Mouse (Mus musculus): Measurements from ENCODE around the gene Fam228b. TPM values are rescaled to one million over a fixed set of nuclear protein-coding genes. Genes with fewer than 3 reads are reported as not detected.
A peak's percentile ranks its signal among the peaks of the same experiment; 100 is the strongest.
"Not testable (repeated sequence)": the region's sequence is repeated elsewhere in the genome, so short reads cannot be mapped to it uniquely, and the experiment has no call there.

Gene Fam228b
- total RNA-seq (2021), result 10 to 100 TPM; 19.5 to 25.1 TPM
- long read RNA-seq, partial matches to known transcripts, result 0 of 9 reads
- long read RNA-seq, other reads (novel, unspliced or antisense), result 5 of 9 reads

DNA sequence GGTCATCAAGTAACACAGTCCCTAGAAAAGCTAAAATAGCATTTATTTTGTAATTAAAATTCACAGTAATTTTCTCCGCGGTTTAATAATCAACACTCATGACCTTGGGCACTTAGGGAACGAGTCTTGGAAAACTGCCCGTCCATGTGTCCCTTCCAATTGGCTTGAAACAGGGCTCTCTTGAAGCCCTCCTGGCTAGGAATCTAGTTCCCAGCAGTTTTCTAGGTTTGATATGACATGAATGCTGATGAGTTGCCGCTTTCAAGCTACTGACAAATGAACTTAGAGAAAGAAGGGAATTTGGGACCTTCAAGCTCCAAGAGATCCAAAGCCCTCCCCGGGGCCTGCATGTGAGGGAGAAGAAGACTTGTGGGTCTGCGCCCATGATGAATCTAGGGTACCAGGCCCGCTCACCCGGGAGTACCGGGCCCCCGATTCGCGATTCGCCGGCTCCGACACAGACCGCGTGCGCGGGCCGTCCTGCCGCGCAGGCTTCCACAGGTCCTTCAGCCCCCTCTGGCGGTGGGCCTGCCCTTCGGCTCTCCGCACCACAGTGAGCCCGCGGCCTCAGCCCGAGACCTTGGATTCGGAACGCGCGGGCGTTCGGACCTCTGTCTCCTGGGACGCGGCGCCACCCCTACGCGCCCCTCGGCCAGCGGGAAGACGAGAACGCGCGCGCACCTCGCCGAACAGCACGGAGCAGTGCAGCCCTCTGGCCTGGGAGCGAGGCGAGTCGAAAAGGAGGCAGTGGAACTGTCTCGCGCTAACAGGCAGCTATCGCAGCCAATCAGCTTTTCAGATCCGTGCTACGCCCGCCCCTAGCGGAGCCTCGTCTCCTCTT, at the start of gene Fam228b, which contains the start of gene Pfn4:
TSS of gene Fam228b (minus strand) at position 776 of the 841 bp plus-strand sequence.
TSS of gene Pfn4 (plus strand) at position 531 of the 841 bp plus-strand sequence.
- peak; percentile 99 for DNase-seq (ENCODE audit: low spot score in 2 of 2)

DNA sequence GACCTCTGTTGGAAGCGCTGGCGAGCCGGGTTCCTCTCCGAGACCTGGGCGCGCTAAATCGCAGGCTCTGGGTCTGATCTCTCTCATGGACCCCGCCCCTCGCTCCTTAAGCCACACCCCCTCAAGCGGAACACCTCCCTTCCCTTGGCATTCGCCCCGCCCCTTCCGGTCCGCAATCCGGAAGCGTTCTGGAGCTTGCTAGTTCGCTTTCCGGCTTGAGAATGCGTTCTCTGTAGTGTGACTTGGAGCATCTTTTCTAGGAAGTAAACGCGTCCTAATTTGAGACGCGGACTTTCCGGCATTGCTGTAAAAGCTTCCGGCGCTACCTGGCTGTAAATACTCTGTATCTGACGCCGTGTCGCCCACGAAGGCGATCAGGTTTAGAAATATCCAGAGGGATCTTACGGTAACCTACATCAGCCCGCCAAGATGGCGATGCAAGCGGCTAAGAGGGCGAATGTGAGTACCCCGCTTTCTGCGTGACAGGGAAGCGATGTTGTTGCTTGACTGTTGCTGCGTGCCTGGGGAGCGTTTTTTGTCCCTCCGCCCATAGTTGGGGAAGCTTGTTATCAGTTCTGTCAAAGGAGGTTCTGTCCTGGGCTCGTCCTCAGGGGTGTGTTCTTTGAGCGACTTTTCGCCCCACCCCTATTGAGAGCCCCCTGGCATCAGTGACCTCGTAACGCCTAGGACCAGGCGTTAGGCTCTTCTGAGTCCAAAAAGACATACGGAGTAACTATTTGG, 48.5 kb upstream of the Fam228b start, which contains the start of gene Sf3b6:
TSS of gene Sf3b6 (plus strand) at position 184 of the 741 bp plus-strand sequence.
- peak; percentile 98 to 99 for DNase-seq (ENCODE audit: low spot score in 2 of 2)

DNA sequence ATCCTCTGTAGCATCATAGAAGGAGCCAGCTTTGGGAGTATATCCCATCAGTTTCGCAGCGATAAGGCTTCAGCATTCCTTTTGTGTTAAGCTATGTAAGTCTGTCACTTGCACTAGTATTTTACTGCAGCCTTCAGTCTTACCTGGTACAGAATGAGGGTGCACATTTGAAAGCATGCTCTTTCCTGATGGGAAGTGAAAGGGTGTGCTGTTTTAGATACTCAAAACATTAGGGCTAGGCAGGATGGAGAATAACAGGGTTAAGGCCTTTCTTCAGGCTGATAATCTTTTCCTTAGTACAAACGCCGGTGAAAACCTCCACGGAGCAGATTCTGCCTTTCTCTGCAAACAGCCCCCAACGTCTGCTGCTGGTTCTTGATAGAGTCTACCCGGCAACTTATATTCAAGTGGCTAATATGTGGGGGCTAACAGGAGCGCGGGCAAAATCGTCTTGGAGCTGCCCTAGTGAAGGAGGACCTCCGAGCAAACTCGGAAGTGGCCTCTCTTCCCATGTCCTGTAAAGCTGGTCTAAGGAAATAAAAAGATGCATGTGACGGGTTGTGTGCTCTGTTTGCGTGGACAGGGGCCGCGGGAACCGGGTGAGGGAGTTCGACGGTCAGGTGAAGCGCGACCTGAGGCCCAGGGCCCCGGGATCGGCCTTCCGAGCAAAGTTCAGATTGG, 47.8 kb upstream of the Fam228b start:
- DNase-seq (ENCODE audit: low spot score in 2 of 2), result no peak

DNA sequence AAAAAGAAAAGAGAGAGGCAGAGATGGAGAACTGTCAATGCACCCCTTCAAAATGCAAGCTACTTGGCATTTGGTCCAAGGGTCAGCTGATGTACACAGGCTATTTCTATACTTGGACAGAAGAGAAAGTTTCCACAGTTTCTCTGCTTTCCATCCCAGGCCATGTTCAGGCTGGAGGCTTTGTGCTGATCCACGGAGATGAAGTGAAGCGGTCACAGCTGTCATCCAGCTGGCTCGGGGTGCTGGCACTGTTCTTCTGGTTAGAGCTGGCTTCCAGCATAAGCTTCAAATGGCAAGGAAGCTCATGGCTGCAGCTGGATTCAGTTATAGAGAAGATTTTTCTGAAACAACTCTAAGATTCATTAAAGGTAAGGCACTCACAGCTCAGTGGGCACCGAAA, 44.6 kb upstream of the Fam228b start:
- no peak for DNase-seq (ENCODE audit: low spot score in 2 of 2)

DNA sequence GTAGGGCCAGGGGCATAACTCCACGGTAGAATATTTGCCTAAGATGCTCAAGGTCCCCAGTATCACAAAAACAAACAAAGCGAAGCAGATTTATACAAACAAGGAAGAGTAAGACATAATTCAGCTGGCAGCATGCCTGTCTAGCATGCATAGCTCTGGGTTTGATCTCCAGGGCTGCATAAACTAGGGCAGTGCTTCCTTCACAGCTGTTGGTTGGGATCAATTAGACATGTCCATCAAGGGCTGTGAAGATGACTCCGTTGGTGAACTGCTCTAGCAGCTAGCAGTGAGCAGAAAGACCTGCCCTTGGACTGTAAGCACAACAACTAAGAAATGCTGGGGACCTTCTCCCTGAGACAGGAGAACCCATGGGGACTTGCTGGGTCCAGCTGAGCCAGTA, 42.6 kb upstream of the Fam228b start:
- DNase-seq (ENCODE audit: low spot score in 2 of 2), result no peak

DNA sequence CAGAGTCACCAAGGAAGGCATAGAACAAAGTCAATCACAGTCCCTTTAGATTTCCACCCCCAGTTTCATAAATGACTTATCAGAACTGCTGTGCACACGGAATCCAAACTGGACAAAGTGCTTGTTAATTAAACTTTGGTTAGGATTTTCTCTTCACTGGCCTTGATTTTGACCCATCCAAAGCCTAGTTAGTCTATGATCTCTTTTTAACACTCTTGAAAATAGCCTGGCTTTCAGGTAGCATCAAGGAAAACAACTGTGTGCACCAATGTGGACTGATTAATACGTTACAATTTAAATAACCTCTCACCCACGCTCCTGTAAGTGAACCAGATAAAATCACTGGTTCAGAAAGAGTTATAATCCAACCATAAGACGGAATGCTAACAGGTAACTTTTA, 42.0 kb upstream of the Fam228b start:
- DNase-seq (ENCODE audit: low spot score in 2 of 2), result no peak

DNA sequence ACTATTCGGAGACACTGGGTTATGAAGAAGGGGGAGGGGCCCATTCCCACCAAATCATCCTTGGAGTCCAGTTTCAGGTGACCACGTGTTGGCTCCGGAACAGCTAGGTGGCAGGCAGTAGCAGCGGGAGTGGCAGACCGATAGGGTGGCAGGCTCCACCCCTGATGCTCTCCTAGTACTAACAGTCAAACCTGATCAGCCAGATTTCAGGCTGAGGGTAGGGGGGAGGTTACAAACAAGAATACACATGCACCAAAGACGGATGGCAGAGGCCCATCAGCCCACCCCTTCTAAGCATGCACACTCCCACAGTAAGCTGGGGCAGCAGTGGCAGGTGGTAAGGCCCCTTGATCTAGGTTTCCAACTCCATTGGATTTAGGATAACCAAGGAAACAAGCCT, 28.4 kb upstream of the Fam228b start:
- not testable (repeated sequence) for DNase-seq (ENCODE audit: low spot score in 2 of 2)

DNA sequence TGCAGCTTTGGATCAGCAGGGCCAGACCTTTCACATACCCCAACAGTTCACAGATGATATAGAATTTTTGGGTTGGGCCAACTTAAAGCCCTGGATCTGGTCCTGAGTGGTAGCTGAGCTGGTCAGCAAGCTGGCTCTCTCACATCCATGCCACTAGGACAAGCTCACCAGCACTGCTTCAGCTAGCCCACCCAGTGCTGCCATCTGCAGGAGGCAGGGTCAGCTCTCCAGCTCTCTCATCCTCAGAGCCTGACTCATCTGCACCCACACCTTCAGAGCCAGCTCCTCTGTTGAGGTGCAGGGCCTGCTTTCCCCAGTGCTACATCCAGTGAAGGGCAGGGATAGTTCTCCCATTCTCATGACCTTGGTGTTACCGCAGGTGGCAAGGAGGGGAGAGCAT, 24.7 kb upstream of the Fam228b start:
- DNase-seq (ENCODE audit: low spot score in 2 of 2), result peak in 1 of 2 experiments; percentile 54

DNA sequence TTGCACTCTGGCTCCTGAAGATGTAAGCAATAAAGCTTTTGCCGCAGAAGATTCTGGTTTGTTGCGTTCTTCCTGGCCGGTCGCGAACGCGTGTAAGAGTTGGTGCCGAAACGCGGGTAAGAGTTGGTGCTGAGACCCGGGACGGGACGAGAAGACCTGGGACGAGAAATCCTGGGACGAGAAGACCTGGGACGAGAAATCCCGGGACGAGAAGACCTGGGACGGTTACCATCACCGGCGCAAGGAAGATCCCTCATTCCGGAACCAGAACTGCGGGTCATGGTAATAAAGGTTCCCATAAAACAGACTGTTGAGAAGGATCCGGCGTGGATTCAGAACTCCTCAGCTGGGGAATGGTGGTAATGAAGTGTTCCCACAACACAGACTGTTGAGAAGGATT, 19.1 kb upstream of the Fam228b start:
- DNase-seq (ENCODE audit: low spot score in 2 of 2), result not testable (repeated sequence)

DNA sequence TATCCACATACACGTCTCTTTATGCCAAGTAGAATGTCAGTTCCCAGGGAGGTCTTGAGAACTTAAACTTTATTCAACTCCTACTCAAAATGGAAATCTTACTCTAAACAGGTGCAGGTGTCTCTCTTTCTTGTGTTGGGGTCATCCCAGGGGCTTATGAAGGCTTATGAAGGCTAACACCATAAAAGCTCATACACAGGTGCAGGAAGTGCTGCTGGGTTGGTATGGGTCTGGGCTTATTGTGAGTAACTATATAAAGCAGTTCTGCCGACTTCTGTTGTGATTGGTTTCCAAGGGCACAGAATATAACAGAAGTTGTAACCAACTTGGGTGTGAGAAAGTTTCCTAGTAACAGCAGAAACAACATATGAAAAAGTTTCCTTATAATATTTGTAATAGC, 15.4 kb upstream of the Fam228b start:
- no peak for DNase-seq (ENCODE audit: low spot score in 2 of 2)

DNA sequence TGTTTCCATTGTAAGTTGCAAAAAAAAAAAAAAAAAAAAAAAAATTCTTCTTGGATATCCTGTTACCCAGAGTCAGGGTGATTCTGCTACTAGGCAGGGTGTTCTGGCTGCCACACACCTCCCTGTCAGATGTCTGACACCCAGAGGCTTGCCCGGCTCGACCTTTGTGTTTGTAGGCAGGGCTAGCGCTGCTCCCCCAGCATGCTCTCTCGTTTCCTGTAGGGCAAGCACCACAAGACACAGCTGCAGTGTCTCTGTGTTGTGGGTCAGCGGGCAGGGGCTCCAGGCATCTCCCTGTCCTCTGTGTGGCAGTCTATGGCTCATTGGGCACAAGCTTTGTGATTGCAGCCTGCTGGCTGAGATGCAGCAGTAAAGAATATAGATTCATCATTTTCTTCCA, 14.5 kb upstream of the Fam228b start:
- DNase-seq (ENCODE audit: low spot score in 2 of 2), result no peak

DNA sequence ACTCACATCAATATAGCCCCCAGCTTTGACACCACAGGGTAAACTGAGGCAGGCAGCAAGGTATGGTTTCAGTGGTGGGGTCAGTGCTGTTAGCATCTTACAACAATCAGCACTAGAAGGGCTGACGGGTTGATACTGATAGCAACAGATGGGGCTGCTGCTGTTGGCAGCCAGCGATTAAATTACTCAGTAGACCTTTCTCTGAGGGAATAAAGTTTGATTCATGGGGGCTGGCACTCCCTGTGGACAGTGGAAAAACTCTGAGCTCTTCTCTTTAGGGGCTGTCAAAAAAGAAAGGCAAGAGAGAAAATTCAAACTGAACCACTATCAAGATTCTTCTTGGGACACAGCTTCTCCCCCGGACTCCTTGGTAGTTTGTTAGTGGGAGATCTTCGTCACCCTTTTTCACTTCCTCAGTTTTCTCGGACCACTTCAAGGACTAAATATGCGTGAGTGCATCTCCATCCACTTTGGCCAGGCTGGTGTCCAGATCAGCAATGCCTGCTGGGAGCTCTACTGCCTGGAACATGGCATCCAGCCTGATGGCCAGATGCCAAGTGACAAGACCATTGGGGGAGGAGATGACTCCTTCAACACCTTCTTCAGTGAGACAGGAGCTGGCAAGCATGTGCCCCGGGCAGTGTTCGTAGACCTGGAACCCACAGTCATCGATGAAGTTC, 12.8 kb upstream of the Fam228b start:
- DNase-seq (ENCODE audit: low spot score in 2 of 2), result not testable (repeated sequence)

DNA sequence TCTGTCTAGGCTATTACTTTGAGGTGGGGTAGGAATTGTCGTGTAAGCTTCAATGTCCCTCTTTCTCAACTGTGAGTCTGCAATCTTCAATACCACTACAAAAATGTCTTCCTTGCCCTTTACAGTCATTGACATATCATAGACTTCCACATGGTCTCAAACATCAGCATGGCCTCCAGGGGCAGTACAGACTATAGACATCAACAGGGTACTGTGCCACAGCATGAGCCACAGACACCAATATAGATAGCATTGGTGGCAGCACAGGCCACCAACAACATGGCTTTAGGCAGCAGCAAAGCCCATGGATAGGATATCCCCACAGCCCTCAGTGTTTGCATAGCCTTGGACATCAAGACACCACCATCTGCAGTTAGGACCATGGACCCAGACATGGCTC, 12.2 kb upstream of the Fam228b start:
- DNase-seq (ENCODE audit: low spot score in 2 of 2), result no peak

DNA sequence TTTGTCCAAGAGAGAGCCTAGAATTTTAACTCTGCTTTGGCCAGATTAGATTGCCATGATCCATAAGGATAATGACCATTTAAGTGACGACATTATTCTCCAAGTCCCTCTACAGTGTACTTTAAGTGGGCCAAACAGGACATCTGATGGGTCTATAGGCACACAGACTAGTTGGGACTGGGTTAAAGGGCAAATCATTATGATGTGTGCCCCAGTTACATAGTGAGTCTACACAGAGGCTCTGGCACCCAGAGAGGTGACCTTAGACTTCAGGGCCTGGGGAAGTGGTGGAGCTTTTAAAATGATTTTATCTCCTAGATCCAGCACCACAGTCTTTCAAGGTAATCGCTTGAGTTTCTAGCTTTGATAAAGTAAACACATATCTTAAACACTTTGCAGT, 11.2 kb upstream of the Fam228b start:
- DNase-seq (ENCODE audit: low spot score in 2 of 2), result no peak

DNA sequence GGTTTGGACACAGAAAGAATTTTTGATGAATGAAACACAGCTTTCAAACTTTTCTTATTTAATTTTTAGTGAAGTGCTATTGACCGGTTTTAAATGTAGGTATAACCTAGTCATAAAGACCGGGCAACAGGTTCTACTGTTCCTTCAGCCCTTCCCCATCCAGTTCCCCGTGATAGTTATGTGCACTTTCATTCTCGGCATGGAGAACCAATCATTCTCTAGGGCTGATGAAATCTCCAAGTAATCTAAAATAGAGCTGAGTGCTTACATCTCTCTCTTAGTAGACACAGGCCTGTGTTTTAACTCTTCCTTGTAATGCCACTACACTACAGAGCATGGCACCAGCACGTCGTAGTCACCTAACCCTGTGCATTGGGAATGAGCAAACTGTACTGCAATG, 8.7 kb upstream of the Fam228b start:
- no peak for DNase-seq (ENCODE audit: low spot score in 2 of 2)

DNA sequence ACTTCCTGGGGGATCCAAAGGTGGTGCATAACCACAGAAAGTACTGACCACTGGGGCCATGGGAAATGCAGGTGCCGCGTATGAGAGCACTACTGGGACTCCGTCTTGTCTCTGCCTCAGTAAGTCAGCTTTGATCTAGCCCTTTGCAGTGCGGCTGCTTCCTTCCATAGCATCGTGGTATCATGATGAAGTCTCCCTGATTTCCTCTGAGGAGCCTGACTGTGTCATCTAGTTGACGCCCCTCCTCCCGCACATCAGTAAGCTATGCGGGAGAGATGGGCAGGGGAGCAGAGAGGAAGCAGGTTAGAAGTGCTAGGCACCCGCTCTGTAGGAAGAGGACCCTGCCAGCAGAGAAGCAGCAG, 6.5 kb upstream of the Fam228b start:
- no peak for DNase-seq (ENCODE audit: low spot score in 2 of 2)

DNA sequence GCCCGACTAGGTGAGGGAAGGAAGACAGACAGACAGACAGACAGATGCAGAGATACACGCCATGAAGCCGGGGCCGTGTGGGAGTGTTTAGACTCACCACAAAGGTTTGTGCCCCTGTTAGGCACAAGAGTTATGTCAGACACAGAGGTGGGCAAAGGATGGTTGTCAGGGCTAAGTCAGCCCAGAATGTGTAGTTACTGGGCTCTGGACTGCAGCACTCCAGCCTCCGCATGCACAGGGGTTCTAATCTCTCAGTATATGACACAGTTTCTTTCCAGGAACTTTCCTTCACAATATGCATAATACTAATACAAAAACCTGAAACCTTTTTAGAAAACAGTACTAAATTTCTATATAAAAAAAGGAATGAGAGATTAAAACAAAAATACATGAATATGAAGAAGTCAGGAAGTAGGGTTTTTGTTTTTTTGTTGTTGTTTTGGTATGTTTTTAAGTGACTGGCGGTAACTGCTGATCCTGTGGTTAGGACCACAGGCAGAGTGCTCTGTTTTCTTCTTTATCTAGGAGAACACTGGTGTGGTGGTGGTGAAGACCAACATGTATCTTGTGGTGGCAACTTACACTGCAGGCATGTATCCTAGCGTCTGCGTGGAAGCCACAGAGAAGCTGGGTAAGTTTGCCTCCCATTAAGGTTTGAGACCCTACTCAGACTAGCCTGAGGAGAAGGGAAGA, 6.0 kb upstream of the Fam228b start:
- DNase-seq (ENCODE audit: low spot score in 2 of 2), result no peak

DNA sequence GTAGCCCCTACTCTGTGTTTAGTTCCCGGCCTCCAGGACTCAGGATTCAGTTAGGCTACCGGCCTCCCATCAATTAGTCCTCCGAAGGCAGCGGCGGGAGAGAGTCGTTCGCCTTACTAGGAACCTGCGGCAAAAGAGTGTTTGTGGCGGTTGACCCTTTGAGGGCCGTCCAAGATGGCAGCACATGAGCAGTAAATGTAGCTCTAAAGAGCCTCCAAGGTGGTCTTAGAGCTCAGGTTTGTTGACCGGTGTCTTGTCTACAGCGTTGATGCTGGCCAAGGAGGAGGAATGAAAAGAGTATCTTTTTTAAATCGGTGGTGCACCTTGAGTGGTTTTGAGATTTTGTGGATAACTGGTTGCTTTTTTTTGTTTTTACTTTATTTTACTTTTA, 261 bp upstream of the Fam228b start:
- DNase-seq (ENCODE audit: low spot score in 2 of 2), result no peak

DNA sequence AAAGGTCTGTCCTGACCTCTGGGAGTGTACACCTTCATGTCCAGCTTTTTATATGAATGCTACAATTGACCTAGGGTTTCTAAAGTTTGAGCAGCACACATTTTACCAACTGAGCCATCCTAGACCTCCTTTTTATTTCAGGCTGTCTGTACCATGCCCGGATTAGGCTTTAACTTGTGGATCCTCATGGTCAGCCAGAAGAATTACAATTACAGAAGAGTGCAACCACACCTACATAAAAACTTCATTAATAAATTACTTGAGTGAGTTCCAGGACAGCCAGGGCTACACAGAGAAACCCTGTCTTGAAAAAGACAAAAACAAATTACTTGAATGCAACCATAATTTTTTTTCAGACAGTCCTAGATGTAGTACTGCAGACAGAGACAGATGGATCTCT, 12.0 kb downstream of the Fam228b start:
- no peak for DNase-seq (ENCODE audit: low spot score in 2 of 2)

DNA sequence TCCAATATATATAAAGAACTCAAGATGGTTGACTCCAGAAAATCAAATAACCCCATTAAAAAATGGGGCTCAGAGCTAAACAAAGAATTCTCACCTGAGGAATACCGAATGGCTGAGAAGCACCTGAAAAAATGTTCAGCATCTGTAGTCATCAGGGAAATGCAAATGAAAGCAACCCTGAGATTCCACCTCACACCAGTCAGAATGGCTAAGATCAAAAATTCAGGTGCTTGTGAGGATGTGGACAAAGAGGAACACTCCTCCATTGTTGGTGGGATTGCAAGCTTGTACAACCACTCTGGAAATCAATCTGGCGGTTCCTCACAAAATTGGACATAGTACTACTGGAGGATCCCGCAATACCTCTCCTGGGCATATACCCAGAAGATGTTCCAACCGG, 14.6 kb downstream of the Fam228b start:
- DNase-seq (ENCODE audit: low spot score in 2 of 2), result not testable (repeated sequence)

DNA sequence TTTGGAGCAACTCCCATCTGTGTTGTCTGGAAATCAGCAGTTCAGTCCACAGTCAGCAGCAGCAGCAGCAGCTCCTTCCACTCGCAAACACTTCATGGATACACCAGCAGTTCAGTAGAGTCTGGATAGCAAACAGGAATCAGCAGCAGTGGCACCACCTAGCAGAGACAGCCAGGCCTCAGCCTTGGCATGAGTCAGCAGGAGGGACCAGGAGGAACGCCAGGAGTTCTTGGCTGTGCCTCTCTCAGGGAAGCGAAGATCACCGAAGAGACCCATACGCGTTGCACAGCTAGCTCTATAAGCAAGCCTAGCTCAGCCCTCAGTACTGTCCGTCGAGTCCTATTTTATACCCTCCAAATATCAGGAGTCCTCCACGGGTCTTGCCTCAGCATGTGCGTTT, 24.6 kb downstream of the Fam228b start:
- DNase-seq (ENCODE audit: low spot score in 2 of 2), result peak; percentile 14 to 30
